Mouse (Mus musculus): ENCODE measurements at regions not wholly inside any gene's neighbourhood (a gene's known extent, or its start where the extent isn't known, plus 50 kb on each side); places are given as distances from the start of the nearest gene placed in this dataset.

- TF ChIP-seq CTCF (IDR thresholded peaks at IDR 0.05; ENCODE audit: low read depth, low read length) (no peak), POLR2A (IDR thresholded peaks at IDR 0.05; ENCODE audit: insufficient read depth, low read length) (no peak)
Observed at GRCm38 (mm10) chr8:78110003-78110649, 103.0 kb upstream of the Ttc29 start.

Measured in ES-Bruce4 (cell line).